Mouse (Mus musculus): ENCODE data around the gene Hic1.

DNA sequence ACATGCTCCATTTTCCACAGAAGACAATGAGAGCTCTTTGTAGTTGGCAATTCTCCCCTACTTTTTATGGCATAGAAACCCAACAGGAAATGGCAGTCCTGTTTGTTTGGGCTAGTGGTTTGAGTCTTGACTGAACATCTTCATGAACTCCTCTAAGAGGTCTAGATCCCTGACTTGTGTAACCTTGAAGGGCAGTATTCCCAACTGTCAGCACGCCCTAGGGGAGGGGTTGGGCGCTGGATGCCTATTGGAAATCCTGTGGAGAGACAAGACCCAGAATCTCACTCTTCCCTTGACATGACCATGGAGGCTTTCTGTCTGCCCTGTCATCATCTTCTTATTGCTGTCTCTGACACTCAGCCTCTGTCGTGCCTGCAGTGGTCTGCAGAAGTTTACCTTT is 49.5 kb downstream of the Hic1 start:
- TF ChIP-seq EP300 (IDR thresholded peaks at IDR 0.05; ENCODE audit: low read depth) (no peak), CTCF (IDR thresholded peaks at IDR 0.05; ENCODE audit: low read depth) (no peak)
